In the genomic region with DNA sequence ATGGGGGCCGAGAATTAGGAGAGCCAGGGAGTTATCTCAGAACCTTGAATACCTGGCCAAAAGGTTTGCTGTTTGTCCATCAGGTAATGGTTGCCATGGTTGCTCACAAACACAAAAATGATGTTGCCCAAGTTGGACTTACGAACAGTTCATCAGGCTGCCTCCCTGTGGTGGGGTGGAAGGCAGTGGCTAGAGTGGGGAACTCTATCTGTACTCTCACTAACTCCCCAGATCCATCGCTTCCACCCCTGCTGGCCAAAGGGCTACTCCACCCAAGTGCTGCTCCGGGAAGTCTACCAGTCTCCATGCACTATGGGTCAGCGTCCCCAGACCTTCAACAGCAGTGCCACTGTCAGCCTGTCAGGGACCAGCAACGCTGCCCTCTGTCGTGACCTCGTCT, we compare ENCODE assay signal across 9 mouse cellular contexts. TPM values are rescaled to one million over a fixed set of nuclear protein-coding genes. Genes with fewer than 3 reads are reported as not detected.
DNase-seq lines count a peak whose midpoint lies in the region; ATAC-seq and TF ChIP-seq lines count a peak whose summit lies in the region.
"Had no signal": no experiment of that assay in that cellular context is flagged by ENCODE, and none has a peak within 500 bp of the region (broad histone marks: within the 10 kb centered on the region; RNA-seq: fewer than 3 reads in every experiment).

Gene Npdc1, plus strand, starts transcription at position 301 of the 400 bp plus-strand sequence.

- no peaks in the 10 kb centered on the region for H3K27me3 ChIP-seq in cerebellum, adult 2 months (ENCODE audit: control insufficient read depth, insufficient read depth, low read length)
- H3K27me3 ChIP-seq in intestine, embryonic 15.5 days (replicated peaks), result peaks cover 68% of the 10 kb centered on the region
- H3K27me3 ChIP-seq in neural tube, embryonic 15.5 days (replicated peaks), result peaks cover 61% of the 10 kb centered on the region
- H3K27me3 ChIP-seq in liver, embryonic 11.5 days (replicated peaks; ENCODE audit: control insufficient read depth, insufficient read depth, low read length), result peaks cover 93% of the 10 kb centered on the region

- H3K9ac ChIP-seq in intestine, embryonic 15.5 days, result no peak within 1 kb of the TSS
- no peak within 1 kb of the TSS for H3K9ac ChIP-seq in neural tube, embryonic 15.5 days (replicated peaks)
- H3K9ac ChIP-seq in liver, embryonic 11.5 days (ENCODE audit: low read depth, low read length), result no peak within 1 kb of the TSS

- no peak within 1 kb of the TSS for H3K27ac ChIP-seq in cerebellum, adult 2 months (ENCODE audit: insufficient read depth, low read length)
- no peak within 1 kb of the TSS for H3K27ac ChIP-seq in intestine, embryonic 15.5 days
- no peak within 1 kb of the TSS for H3K27ac ChIP-seq in neural tube, embryonic 15.5 days (replicated peaks)
- H3K27ac ChIP-seq in liver, embryonic 11.5 days (ENCODE audit: low read depth, low read length), result no peak within 1 kb of the TSS

- WGBS in cerebellum, adult 2 months, result 90% methylated on average over 8 of the region's 8 CpGs
- 58% methylated on average over 8 of the region's 8 CpGs for WGBS in intestine, embryonic 15.5 days
- WGBS in neural tube, embryonic 15.5 days, result 66% methylated on average over 8 of the region's 8 CpGs
- WGBS in liver, embryonic 11.5 days, result 59% methylated on average over 8 of the region's 8 CpGs

- no peaks in the 10 kb centered on the region for H3K36me3 ChIP-seq in intestine, embryonic 15.5 days
- H3K36me3 ChIP-seq in neural tube, embryonic 15.5 days, result no peaks in the 10 kb centered on the region
- H3K36me3 ChIP-seq in liver, embryonic 11.5 days (ENCODE audit: control insufficient read depth, insufficient read depth, low read length), result no peaks in the 10 kb centered on the region

- no peak within 1 kb of the TSS for H3K4me2 ChIP-seq in intestine, embryonic 15.5 days (replicated peaks)
- no peak within 1 kb of the TSS for H3K4me2 ChIP-seq in neural tube, embryonic 15.5 days
- H3K4me2 ChIP-seq in liver, embryonic 11.5 days, result no peak within 1 kb of the TSS

- ATAC-seq in intestine, embryonic 15.5 days, result no peak
- ATAC-seq in neural tube, embryonic 15.5 days (ENCODE audit: low FRiP score), result no peak
- no peak for ATAC-seq in liver, embryonic 11.5 days (replicated peaks; ENCODE audit: low FRiP score)

- peaks cover 18% of the 10 kb centered on the region for H3K4me1 ChIP-seq in cerebellum, adult 2 months (ENCODE audit: control insufficient read depth, insufficient read depth, low read length)
- peaks cover 21% of the 10 kb centered on the region for H3K4me1 ChIP-seq in intestine, embryonic 15.5 days (replicated peaks)
- H3K4me1 ChIP-seq in neural tube, embryonic 15.5 days, result peaks cover 37% of the 10 kb centered on the region
- peaks cover 5% of the 10 kb centered on the region for H3K4me1 ChIP-seq in liver, embryonic 11.5 days (replicated peaks; ENCODE audit: control insufficient read depth, insufficient read depth, low read length)

- TF ChIP-seq CTCF in cerebellum, adult 2 months (IDR thresholded peaks at IDR 0.05; ENCODE audit: borderline replicate concordance, insufficient read depth, low read depth, low read length), result no peak

- no peak for TF ChIP-seq POLR2A in cerebellum, adult 2 months (IDR thresholded peaks at IDR 0.05; ENCODE audit: borderline replicate concordance, insufficient read depth, low read length)

- no peak within 1 kb of the TSS for H3K4me3 ChIP-seq in cerebellum, adult 2 months (replicated peaks; ENCODE audit: insufficient read depth, low read depth, low read length)
- no peak within 1 kb of the TSS for H3K4me3 ChIP-seq in intestine, embryonic 15.5 days (replicated peaks)
- H3K4me3 ChIP-seq in neural tube, embryonic 15.5 days (replicated peaks), result no peak within 1 kb of the TSS
- H3K4me3 ChIP-seq in liver, embryonic 11.5 days (ENCODE audit: low read depth, low read length), result no peak within 1 kb of the TSS
- H3K4me3 ChIP-seq: erythroblast, embryonic 14.5 days had no signal

- H3K9me3 ChIP-seq in intestine, embryonic 15.5 days, result no peaks in the 10 kb centered on the region
- H3K9me3 ChIP-seq in neural tube, embryonic 15.5 days (replicated peaks), result no peaks in the 10 kb centered on the region
- no peaks in the 10 kb centered on the region for H3K9me3 ChIP-seq in liver, embryonic 11.5 days (ENCODE audit: control insufficient read depth, low read length)

- no peak for DNase-seq in cerebellum, adult 2 months
- no peak for DNase-seq in cerebellum, adult 8-10 months
- no peak for DNase-seq in adrenal gland, postnatal 10 days
- DNase-seq in gastrocnemius, postnatal 25 days, result no peak
- no peak for DNase-seq in liver, embryonic 11.5 days (ENCODE audit: low spot score)
- no peak for DNase-seq in B cell, adult 2 months

RNA-seq across cellular contexts. Expression of gene Npdc1, which starts in this region (rescaled TPM):
- 502 and 505 TPM in 2 replicates for polyA plus RNA-seq in cerebellum, adult 2 months (2012; rRNA removed)
- total RNA-seq in adrenal gland, postnatal 10 days (2021), result 10 to 100 TPM; 67.8 to 83.9 TPM
- 10 to 100 TPM; 15.0 to 25.1 TPM for total RNA-seq in gastrocnemius, postnatal 25 days (2021)
- polyA plus RNA-seq in intestine, embryonic 15.5 days (2015; fragmentation: Nextera tagmentation; extraction: Ambion mirVana), result 40.9 and 48.2 TPM in 2 replicates
- polyA plus RNA-seq in neural tube, embryonic 15.5 days (2015; fragmentation: Nextera tagmentation; extraction: Ambion mirVana), result 398 and 483 TPM in 2 replicates
- polyA plus RNA-seq in liver, embryonic 11.5 days (2014; fragmentation: Nextera tagmentation; extraction: Ambion mirVana), result 7.0 and 8.1 TPM in 2 replicates
- polyA plus RNA-seq: erythroblast, embryonic 14.5 days had no signal
